Mouse (Mus musculus) erythroblast, embryonic 14.5 days (primary cell): Measurements from ENCODE around the gene Mtg1. TPM values are rescaled to one million over a fixed set of nuclear protein-coding genes. Genes with fewer than 3 reads are reported as not detected.
"Not testable (repeated sequence)": the region's sequence is repeated elsewhere in the genome, so short reads cannot be mapped to it uniquely, and the experiment has no call there.

Experiments used
- H3K27me3 ChIP-seq: 2 replicates; pipeline ENCODE4 v1.6.1; 2012; ENCODE audit warnings: inconsistent platforms; ENCODE audit not compliant: control insufficient read depth
- H3K36me3 ChIP-seq: 2 replicates; pipeline ENCODE4 v1.6.1; 2012; ENCODE audit warnings: mild to moderate bottlenecking, inconsistent platforms; ENCODE audit not compliant: control insufficient read depth
- H3K4me1 ChIP-seq: 2 replicates; pipeline ENCODE4 v1.6.1; 2012; ENCODE audit warnings: inconsistent platforms; ENCODE audit not compliant: control insufficient read depth
- H3K4me3 ChIP-seq: replicated peaks from 2 replicates; pipeline ENCODE3; 2012; ENCODE audit warnings: moderate library complexity, mild to moderate bottlenecking, inconsistent platforms
- H3K9me3 ChIP-seq: 2 replicates; pipeline ENCODE4 v1.6.1; 2012; ENCODE audit warnings: low read length, inconsistent platforms, mixed read lengths; ENCODE audit not compliant: control insufficient read depth
- GATA1 ChIP-seq: IDR thresholded peaks from 2 replicates; pipeline ENCODE4 v1.6.1; 2012; ENCODE audit warnings: low read length, inconsistent platforms, mixed read lengths
- TAL1 ChIP-seq: IDR thresholded peaks from 3 replicates; pipeline ENCODE4 v1.6.1; 2012; ENCODE audit warnings: low read length, inconsistent platforms, mixed read lengths
- polyA plus RNA-seq: library from polyadenylated mRNA; stranded (reverse); fragments of >175 nt; gene quantifications from 2 replicates; pipeline ENCODE4 v1.2.3, GENCODE M21; 2012

Mtg1 gene
- polyA plus RNA-seq, 1 experiment, result 0.30 TPM

- no peaks in the 10 kb centered on the region for H3K9me3 ChIP-seq
- no peak overlapping the region for H3K4me3 ChIP-seq
- no peaks in the 10 kb centered on the region; the same call in 1 of the 2 replicates for H3K36me3 ChIP-seq
- H3K27me3 ChIP-seq, result no peaks in the 10 kb centered on the region
- peaks cover 31% of the 10 kb centered on the region for H3K4me1 ChIP-seq
- TF ChIP-seq GATA1 (no peak), TAL1 (no peak)
Measured at GRCm38 (mm10) chr7:140124382-140124781, 13.0 kb upstream of the Mtg1 start.

- Histone ChIP-seq H3K9me3 (no peaks in the 10 kb centered on the region), H3K4me3 (peak overlapping the region; percentile 75), H3K36me3 (no peaks in the 10 kb centered on the region; the same call in 1 of the 2 replicates), H3K27me3 (no peaks in the 10 kb centered on the region), H3K4me1 (peaks cover 31% of the 10 kb centered on the region)
- TF ChIP-seq GATA1, result no peak
- no peak for TF ChIP-seq TAL1
Measured at GRCm38 (mm10) chr7:140125278-140126021, 11.9 kb upstream of the Mtg1 start.

DNA sequence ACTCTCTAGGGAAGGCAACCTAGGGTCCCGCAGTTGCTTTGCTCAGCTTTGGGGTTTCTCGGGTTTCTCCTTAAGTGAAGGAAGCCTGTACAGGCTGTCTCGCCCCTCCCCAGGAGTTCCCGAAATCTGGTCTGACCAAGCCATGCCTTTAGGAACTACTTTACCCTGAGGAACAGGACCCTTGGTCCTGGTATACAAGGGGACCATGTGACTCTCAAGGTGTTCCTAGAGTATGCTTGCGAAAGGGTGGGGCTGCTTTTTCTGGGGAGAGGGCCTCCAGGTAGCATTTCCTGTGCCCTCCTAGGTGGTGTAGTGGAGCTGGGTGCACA is 11.4 kb upstream of the Mtg1 start:
- TF ChIP-seq TAL1, result no peak
- no peak for TF ChIP-seq GATA1
- Histone ChIP-seq H3K4me3 (peak overlapping the region; percentile 75), H3K9me3 (no peaks in the 10 kb centered on the region), H3K36me3 (no peaks in the 10 kb centered on the region; the same call in 1 of the 2 replicates), H3K27me3 (no peaks in the 10 kb centered on the region), H3K4me1 (peaks cover 31% of the 10 kb centered on the region)

DNA sequence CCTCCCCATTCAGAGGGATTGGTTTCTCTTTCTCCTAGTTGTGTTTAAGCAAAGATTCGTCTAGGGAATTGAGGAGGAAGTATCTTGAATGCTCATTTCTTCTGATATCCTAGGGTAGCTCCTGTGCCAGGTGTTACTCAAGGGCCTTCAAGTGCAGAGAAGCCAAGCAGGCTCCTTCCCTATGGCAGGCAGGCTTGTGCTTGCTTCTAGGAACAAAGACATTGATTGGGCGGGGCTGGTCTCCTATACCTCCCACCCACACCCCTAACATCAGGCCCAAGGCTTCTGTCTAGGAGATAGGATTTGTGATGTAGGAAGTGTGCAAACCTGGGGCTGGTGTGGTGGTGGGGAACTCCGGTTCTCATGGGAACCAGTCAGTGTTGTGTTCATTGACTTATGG is 10.4 kb upstream of the Mtg1 start:
- no peak for TF ChIP-seq TAL1
- TF ChIP-seq GATA1, result no peak
- no peaks in the 10 kb centered on the region for H3K9me3 ChIP-seq
- H3K27me3 ChIP-seq, result no peaks in the 10 kb centered on the region
- H3K36me3 ChIP-seq, result no peaks in the 10 kb centered on the region; the same call in 1 of the 2 replicates
- H3K4me1 ChIP-seq, result peaks cover 29% of the 10 kb centered on the region
- H3K4me3 ChIP-seq, result no peak overlapping the region

- no peaks in the 10 kb centered on the region for H3K9me3 ChIP-seq
- H3K27me3 ChIP-seq, result no peaks in the 10 kb centered on the region
- TF ChIP-seq GATA1, result no peak
- no peak for TF ChIP-seq TAL1
- peaks cover 27% of the 10 kb centered on the region for H3K4me1 ChIP-seq
- no peak overlapping the region for H3K4me3 ChIP-seq
- no peaks in the 10 kb centered on the region; the same call in 1 of the 2 replicates for H3K36me3 ChIP-seq
Measured at GRCm38 (mm10) chr7:140127911-140128310, 9.5 kb upstream of the Mtg1 start.

- not testable (repeated sequence) for H3K4me3 ChIP-seq, H3K9me3 ChIP-seq, H3K36me3 ChIP-seq, H3K27me3 ChIP-seq, H3K4me1 ChIP-seq
Measured at GRCm38 (mm10) chr7:140132184-140132583, 5.2 kb upstream of the Mtg1 start.

GRCm38 (mm10) chr7:140134033-140134432 is 3.3 kb upstream of the Mtg1 start:
- H3K4me1 ChIP-seq, result peaks cover 13% of the 10 kb centered on the region
- not testable (repeated sequence) for H3K36me3 ChIP-seq, H3K27me3 ChIP-seq, H3K9me3 ChIP-seq, H3K4me3 ChIP-seq

GRCm38 (mm10) chr7:140135106-140135770 is 2.1 kb upstream of the Mtg1 start:
- Histone ChIP-seq H3K4me1 (peaks cover 13% of the 10 kb centered on the region), H3K27me3 (no peaks in the 10 kb centered on the region)
- TF ChIP-seq TAL1, result no peak
- TF ChIP-seq GATA1, result no peak

DNA sequence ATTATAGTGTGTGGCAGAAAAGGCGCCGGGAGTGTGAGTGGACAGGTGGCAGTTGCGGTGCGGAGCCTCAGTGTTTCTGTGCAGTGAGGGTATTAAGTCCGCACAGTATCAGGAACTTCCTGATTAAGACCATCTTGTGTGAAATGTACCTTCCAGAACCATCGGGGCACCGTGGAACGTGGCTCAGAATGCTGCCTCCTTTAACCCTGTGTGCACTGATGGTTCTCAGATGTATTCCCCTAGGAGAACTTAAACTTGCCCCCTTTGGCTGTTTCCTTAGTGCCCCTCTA is 602 bp downstream of the Mtg1 start:
- Histone ChIP-seq H3K27me3 (no peaks in the 10 kb centered on the region), H3K9me3 (no peaks in the 10 kb centered on the region), H3K36me3 (no peaks in the 10 kb centered on the region), H3K4me3 (peak overlapping the region; percentile 86), H3K4me1 (peaks cover 13% of the 10 kb centered on the region)
- TF ChIP-seq TAL1 (no peak), GATA1 (no peak)

More at GRCm38 (mm10) chr7:140135106-140135770, 2.1 kb upstream of the Mtg1 start:
- Histone ChIP-seq H3K9me3 (no peaks in the 10 kb centered on the region), H3K36me3 (no peaks in the 10 kb centered on the region), H3K4me3 (no peak overlapping the region)

DNA sequence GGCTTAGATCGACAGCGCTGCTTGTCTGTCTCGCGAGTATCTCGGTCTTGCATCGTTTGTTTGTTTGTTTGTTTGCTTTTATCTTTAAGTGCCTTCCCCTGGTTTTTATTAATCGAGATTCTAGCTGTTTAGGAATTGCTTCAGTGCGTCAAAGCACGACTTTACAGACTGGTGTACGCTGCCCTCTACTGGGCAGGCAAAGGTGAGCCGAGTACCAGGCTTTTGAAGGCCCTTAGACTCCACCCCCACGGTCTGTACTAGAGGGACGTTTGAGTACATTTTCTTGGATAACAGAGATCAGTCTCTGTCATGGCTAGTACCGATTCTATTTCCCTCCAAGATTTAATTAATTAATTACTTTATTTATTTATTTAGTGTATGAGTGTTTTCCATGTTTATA is 4.0 kb downstream of the Mtg1 start:
- Histone ChIP-seq H3K27me3 (no peaks in the 10 kb centered on the region), H3K4me3 (no peak overlapping the region), H3K9me3 (no peaks in the 10 kb centered on the region), H3K36me3 (peaks cover 17% of the 10 kb centered on the region), H3K4me1 (peaks cover 13% of the 10 kb centered on the region)
- TF ChIP-seq TAL1 (no peak), GATA1 (no peak)
